Mouse (Mus musculus) E14TG2a.4 (cell line): Measurements from ENCODE around the gene Pitpnb.
A peak's percentile ranks its signal among the peaks of the same experiment; 100 is the strongest.

ENCODE experiments used
- H3K27me3 ChIP-seq: 2 replicates; pipeline ENCODE4 v1.6.1; 2014; ENCODE audit warnings: low read length, control low read depth; ENCODE audit not compliant: insufficient read depth
- H3K36me3 ChIP-seq: 2 replicates; pipeline ENCODE4 v1.6.1; 2014; ENCODE audit warnings: low read length, control low read depth; ENCODE audit not compliant: insufficient read depth
- H3K4me1 ChIP-seq: replicated peaks from 2 replicates; pipeline ENCODE4 v1.6.1; 2014; ENCODE audit warnings: low read depth, low read length, control low read depth
- H3K4me3 ChIP-seq: replicated peaks from 2 replicates; pipeline ENCODE4 v1.5.1; 2014; ENCODE audit warnings: mild to moderate bottlenecking, low read length
- H3K9me3 ChIP-seq: 2 replicates; pipeline ENCODE4 v1.6.1; 2014; ENCODE audit warnings: low read length, control low read depth
- CTCF ChIP-seq: conservative IDR thresholded peaks from 2 replicates; pipeline ENCODE4 v1.5.1; 2014; ENCODE audit warnings: low read length
- NANOG ChIP-seq: IDR thresholded peaks from 2 replicates; pipeline ENCODE4 v1.6.1; 2014; ENCODE audit warnings: borderline replicate concordance, low read length, mixed read lengths
- POU5F1 ChIP-seq: IDR thresholded peaks from 2 replicates; pipeline ENCODE4 v1.6.1; 2014; ENCODE audit warnings: low read length, borderline replicate concordance

The Pitpnb gene

DNA sequence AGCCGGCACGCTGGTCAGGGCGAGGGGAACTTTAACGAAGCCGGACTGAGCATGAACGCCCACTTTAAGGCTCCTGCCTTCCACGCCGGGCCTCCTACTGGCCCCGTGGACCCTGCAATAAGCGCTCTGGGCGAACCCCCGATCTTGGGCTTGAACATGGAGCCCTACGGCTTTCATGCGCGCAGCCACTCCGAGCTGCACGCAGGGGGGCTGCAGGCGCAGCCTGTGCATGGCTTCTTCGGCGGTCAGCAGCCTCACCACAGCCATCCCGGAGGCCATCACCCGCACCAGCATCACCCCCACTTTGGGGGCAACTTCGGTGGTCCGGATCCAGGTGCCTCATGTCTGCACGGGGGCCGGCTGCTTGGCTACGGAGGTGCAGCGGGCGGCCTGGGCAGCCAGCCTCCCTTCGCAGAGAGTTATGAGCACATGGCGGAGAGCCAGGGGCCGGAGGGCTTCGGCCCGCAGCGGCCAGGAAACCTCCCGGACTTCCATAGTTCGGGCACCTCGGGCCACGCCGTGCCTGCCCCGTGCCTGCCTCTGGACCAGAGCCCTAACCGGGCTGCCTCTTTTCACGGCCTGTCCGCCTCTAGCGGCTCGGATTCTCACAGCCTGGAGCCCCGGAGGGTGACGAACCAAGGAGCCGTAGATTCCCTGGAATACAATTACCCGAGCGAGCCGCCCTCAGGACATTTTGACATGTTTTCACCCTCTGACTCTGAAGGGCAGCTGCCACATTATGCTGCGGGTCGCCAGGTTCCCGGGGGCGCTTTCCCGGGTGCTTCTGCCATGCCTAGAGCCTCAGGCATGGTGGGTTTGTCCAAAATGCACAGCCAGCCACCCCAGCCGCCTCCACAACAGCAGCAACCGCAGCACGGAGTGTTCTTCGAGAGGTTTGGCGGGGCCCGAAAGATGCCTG lies 87.9 kb downstream of the Pitpnb start:
- no peaks in the 10 kb centered on the region for H3K36me3 ChIP-seq
- no peak for TF ChIP-seq CTCF

GRCm38 (mm10) chr5:111419121-111419881 lies 88.7 kb downstream of the Pitpnb start:
- TF ChIP-seq POU5F1 (no peak), NANOG (no peak), CTCF (no peak)
- Histone ChIP-seq H3K36me3 (no peaks in the 10 kb centered on the region), H3K4me1 (peaks cover 31% of the 10 kb centered on the region), H3K27me3 (peaks cover 93% of the 10 kb centered on the region), H3K9me3 (no peaks in the 10 kb centered on the region), H3K4me3 (peak overlapping the region; percentile 81)

More for the DNA sequence above, 87.9 kb downstream of the Pitpnb start:
- Histone ChIP-seq H3K27me3 (peaks cover 94% of the 10 kb centered on the region), H3K9me3 (no peaks in the 10 kb centered on the region), H3K4me3 (peak overlapping the region; percentile 81), H3K4me1 (peaks cover 38% of the 10 kb centered on the region)

DNA sequence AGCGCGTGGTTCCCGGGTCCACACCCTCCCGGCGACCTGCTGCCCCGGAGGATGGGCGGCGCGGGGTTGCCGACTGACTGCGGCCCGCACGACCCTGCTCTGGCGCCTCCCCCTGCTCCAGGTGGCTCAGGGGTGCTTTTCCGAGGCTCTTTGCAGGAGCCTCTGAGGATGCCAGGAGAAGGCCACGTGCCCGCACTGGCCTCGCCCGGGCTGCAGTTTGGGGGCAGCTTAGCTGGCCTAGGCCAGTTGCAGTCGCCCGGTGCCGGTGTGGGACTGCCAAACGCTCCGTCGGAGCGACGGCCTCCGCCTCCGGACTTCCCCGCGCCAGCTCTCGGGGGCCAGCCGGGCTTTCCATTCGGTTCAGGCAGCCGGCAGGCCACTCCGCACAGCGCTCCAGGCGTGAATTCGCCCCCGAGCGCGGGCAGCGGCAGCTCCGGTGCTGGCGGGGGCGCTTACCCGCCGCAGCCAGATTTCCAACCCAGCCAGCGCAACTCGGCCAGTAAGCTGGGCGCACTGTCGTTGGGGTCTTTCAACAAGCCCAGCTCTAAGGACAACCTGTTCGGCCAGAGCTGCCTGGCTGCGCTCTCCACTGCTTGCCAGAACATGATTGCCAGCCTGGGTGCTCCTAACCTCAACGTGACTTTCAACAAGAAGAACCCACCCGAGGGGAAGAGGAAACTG lies 89.6 kb downstream of the Pitpnb start:
- TF ChIP-seq CTCF (no peak), NANOG (no peak), POU5F1 (no peak)
- peaks cover 31% of the 10 kb centered on the region for H3K4me1 ChIP-seq

GRCm38 (mm10) chr5:111420896-111421295 lies 90.3 kb downstream of the Pitpnb start:
- no peak for TF ChIP-seq CTCF
- no peak for TF ChIP-seq NANOG
- TF ChIP-seq POU5F1: no peak
- Histone ChIP-seq H3K4me1 (peaks cover 31% of the 10 kb centered on the region), H3K9me3 (no peaks in the 10 kb centered on the region), H3K4me3 (peak overlapping the region; percentile 81), H3K27me3 (peaks cover 88% of the 10 kb centered on the region), H3K36me3 (no peaks in the 10 kb centered on the region)

More for the DNA sequence above, 89.6 kb downstream of the Pitpnb start:
- Histone ChIP-seq H3K36me3 (no peaks in the 10 kb centered on the region), H3K9me3 (no peaks in the 10 kb centered on the region), H3K4me3 (peak overlapping the region; percentile 81), H3K27me3 (peaks cover 93% of the 10 kb centered on the region)

DNA sequence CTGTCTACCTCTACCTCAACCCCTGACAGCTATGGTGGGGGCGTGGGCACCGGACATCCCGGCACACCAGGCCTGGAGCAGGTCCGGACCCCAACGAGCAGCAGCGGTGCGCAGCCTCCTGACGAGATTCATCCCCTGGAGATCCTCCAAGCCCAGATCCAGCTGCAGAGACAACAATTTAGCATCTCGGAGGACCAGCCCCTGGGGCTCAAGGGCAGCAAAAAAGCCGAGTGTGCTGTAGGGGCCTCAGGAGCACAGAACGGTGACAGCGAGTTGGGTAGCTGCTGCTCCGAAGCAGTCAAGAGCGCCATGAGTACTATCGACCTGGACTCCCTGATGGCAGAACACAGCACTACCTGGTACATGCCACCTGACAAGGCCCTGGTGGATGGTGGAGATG lies 90.9 kb downstream of the Pitpnb start:
- H3K27me3 ChIP-seq: peaks cover 84% of the 10 kb centered on the region
- no peaks in the 10 kb centered on the region for H3K36me3 ChIP-seq
- H3K9me3 ChIP-seq: no peaks in the 10 kb centered on the region
- H3K4me3 ChIP-seq: peak overlapping the region; percentile 81
- no peak for TF ChIP-seq NANOG
- no peak for TF ChIP-seq POU5F1
- no peak for TF ChIP-seq CTCF
- H3K4me1 ChIP-seq: peaks cover 31% of the 10 kb centered on the region

GRCm38 (mm10) chr5:111422058-111422800 lies 91.7 kb downstream of the Pitpnb start:
- TF ChIP-seq POU5F1 (no peak), CTCF (no peak), NANOG (no peak)
- Histone ChIP-seq H3K27me3 (peaks cover 87% of the 10 kb centered on the region), H3K36me3 (no peaks in the 10 kb centered on the region), H3K4me1 (peaks cover 31% of the 10 kb centered on the region), H3K9me3 (no peaks in the 10 kb centered on the region), H3K4me3 (no peak overlapping the region)

GRCm38 (mm10) chr5:111423011-111423410 lies 92.4 kb downstream of the Pitpnb start:
- peaks cover 88% of the 10 kb centered on the region for H3K27me3 ChIP-seq
- no peaks in the 10 kb centered on the region for H3K9me3 ChIP-seq
- no peaks in the 10 kb centered on the region for H3K36me3 ChIP-seq
- TF ChIP-seq POU5F1: no peak
- TF ChIP-seq NANOG: no peak
- TF ChIP-seq CTCF: no peak
- H3K4me3 ChIP-seq: no peak overlapping the region
- peaks cover 31% of the 10 kb centered on the region for H3K4me1 ChIP-seq
